Mouse (Mus musculus) liver, postnatal 0 days (tissue): ENCODE data around the gene Neurog2.

ENCODE experiments used
- CTCF ChIP-seq: sonication (generic); IDR thresholded peaks from 2 replicates; pipeline ENCODE4 v1.5.1; 2016; ENCODE audit warnings: antibody characterized with exemption, low read depth
- EP300 ChIP-seq: IDR thresholded peaks from 2 replicates; pipeline ENCODE4 v1.6.1; 2016; ENCODE audit warnings: antibody characterized with exemption, low read depth, mild to moderate bottlenecking

DNA sequence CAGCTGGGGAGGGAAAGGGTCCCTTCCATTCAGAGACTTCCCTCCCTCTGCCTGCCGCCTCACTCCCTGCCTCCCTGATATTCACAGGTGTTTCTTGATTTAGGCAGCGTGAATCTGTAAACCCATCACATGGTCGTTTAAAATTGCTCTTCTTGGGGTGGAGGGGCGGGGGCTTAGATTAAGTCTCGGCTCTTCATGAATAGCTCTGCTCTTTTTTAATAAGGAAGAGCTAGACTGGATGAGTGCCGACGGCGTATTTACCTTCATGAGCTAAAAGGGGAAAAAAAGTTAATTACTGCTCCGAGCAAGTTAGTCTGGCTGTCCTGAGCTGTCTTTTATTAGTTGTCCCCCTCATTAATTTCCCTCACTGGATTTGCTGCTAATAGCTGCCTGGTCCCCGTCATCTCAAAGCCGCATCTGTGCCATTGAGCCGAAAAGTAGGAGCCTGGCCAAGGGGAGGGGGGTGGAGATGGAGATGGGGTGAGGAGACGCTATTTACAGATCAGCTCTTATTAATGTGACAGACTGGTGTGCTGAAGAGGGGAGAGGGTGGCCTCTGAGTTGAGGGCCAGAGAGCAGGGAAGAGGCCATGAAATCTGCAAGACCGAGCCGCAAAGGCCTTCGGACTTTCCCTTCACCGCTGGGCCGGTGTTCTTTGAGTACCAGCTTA lies 13.4 kb downstream of the Neurog2 start:
- TF ChIP-seq CTCF (no peak), EP300 (no peak)
